Mouse (Mus musculus) neural tube, embryonic 11.5 days (tissue): ENCODE results near the gene Foxk2. TPM values are rescaled to one million over a fixed set of nuclear protein-coding genes. Genes with fewer than 3 reads are reported as not detected.
A peak's percentile ranks its signal among the peaks of the same experiment; 100 is the strongest.

Source experiments
- ATAC-seq: fragments of 200-750 bp; cut with Nextera tagmentation; 2 replicates; pipeline ENCODE4 v1.8.0; 2017; ENCODE audit warnings: moderate number of reproducible peaks, mild to moderate bottlenecking, moderate TSS enrichment, moderate library complexity; ENCODE audit not compliant: insufficient read depth, low FRiP score, low TSS enrichment
- DNase-seq: peaks from one replicate; pipeline ENCODE4 v3.0.0-alpha.2; 2015; ENCODE audit warnings: low spot score
- H3K27ac ChIP-seq: fragments of 300-500 bp; sonication (generic); 2 replicates; pipeline ENCODE4 v1.5.1; 2014; ENCODE audit warnings: low read depth, mild to moderate bottlenecking, low read length
- H3K27me3 ChIP-seq: fragments of 300-500 bp; sonication (generic); 2 replicates; pipeline ENCODE4 v1.6.1; 2014; ENCODE audit warnings: mild to moderate bottlenecking, low read length, mixed read lengths; ENCODE audit not compliant: control insufficient read depth, insufficient read depth
- H3K36me3 ChIP-seq: fragments of 300-500 bp; sonication (generic); 2 replicates; pipeline ENCODE4 v1.6.1; 2014; ENCODE audit warnings: mild to moderate bottlenecking, low read length, moderate library complexity, mixed read lengths; ENCODE audit not compliant: control insufficient read depth, insufficient read depth
- H3K4me1 ChIP-seq: fragments of 300-500 bp; sonication (generic); 2 replicates; pipeline ENCODE4 v1.6.1; 2014; ENCODE audit warnings: low read length, mixed read lengths; ENCODE audit not compliant: control insufficient read depth, insufficient read depth
- H3K4me2 ChIP-seq: fragments of 300-500 bp; sonication (generic); 2 replicates; pipeline ENCODE4 v1.6.1; 2014; ENCODE audit warnings: low read depth, mild to moderate bottlenecking, moderate library complexity
- H3K4me3 ChIP-seq: fragments of 300-500 bp; sonication (generic); 2 replicates; pipeline ENCODE4 v1.5.1; 2014; ENCODE audit warnings: low read depth, low read length
- H3K9ac ChIP-seq: fragments of 300-500 bp; sonication (generic); 2 replicates; pipeline ENCODE4 v1.6.1; 2014; ENCODE audit warnings: mild to moderate bottlenecking, low read length
- H3K9me3 ChIP-seq: fragments of 300-500 bp; sonication (generic); 2 replicates; pipeline ENCODE4 v1.6.1; 2016; ENCODE audit warnings: low read length; ENCODE audit not compliant: control insufficient read depth
- WGBS: fragments of 180-500 bp; shearing (Covaris S2); extraction: QIAGEN DNeasy Blood & Tissue Kit; methylation state at CpG from one replicate; pipeline ENCODE4 v1.1.7; 2014; 5-methylcytosine and 5-hydroxymethylcytosine counted together
- polyA plus RNA-seq: library from polyadenylated mRNA; unstranded; fragments of >200 nt; fragmentation: Nextera tagmentation; extraction: Ambion mirVana; gene quantifications from 2 replicates; pipeline ENCODE4 v1.2.1, GENCODE M21; 2014

Foxk2 gene
- polyA plus RNA-seq: 18.7 and 20.6 TPM in 2 replicates

DNA sequence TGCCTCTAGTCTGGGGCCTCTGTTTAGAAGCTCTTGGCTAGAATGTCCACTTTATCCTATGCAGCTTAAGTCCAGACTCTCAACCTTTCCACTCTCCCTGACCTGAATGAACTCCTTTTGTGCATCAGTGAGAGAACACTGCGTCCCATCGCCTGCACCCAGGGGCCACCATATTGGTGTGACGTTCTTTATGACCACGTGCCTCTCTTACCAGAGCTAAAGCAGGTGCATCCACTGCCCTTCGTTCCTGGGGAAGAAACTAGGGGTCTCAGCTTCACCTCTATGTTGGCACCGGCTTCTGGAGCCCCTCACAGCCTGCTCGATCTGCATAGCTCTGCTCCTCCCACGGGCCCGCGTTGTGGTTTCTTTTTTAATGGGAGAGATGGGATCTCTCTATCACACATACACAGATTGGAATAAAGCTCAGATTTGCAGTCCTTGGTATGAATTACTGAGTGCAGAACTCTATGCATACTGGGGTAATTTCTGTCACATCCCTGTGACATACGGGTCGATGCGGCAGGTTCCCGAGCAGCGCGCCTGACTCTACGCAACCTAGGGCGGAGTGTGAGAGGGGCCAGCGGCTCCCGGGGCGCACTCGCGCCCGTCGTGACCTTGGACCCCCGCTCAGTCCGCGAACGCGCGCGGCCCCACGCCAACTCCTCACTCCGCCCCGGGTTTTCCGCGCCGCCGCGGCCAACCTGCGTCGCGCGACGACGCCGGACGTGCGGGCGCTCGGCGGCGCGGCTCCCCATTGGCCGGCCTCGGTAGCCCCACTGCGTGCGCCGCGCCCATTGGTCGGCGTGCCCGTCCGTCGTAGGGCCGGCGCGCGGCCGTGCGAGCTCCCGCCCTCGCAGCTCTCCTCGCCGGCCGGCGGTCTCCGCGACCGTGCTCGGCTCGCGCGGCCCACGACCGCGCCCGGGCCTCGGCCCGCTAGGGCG, at the start of gene Foxk2:
Gene Foxk2 (plus strand): TSS at position 831 of the 941 bp plus-strand sequence.
- H3K27ac ChIP-seq: peak within 1 kb of the TSS; percentile 83
- peaks cover 8% of the 10 kb centered on the region; the same call in 1 of the 2 replicates for H3K4me1 ChIP-seq
- H3K4me2 ChIP-seq: peak within 1 kb of the TSS; percentile 87
- ATAC-seq: peak; percentile 97
- peak within 1 kb of the TSS; percentile 98 for H3K4me3 ChIP-seq
- DNase-seq: peak; percentile 96
- peak within 1 kb of the TSS; percentile 97 for H3K9ac ChIP-seq
- H3K36me3 ChIP-seq: peaks cover 1% of the 10 kb centered on the region; the same call in 1 of the 2 replicates
- under 1% methylated on average over 75 of the region's 91 CpGs for WGBS
- H3K9me3 ChIP-seq: no peaks in the 10 kb centered on the region
- no peaks in the 10 kb centered on the region for H3K27me3 ChIP-seq

DNA sequence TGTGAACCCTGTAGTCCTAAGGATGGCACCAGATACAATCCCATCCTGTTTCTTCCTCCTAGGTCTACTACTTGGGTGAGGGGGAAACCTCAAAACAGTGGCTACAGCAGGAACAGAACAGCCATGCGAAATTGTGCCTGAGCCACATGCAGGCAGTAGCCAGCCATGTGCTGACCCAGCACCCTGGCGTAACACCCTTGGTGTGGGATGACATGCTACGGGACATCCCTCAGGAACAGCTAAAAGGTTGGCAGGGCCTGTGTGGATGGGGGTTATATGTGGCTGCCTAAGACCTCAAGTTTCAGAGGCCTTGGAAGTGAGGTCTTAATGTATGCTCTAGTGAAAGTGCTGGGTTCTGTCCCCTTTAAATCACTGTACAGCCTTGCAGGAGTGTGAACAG, 43.0 kb upstream of the Foxk2 start:
- H3K4me1 ChIP-seq: no peaks in the 10 kb centered on the region
- WGBS: 89% methylated on average over 3 of the region's 3 CpGs
- H3K9me3 ChIP-seq: no peaks in the 10 kb centered on the region
- DNase-seq: no peak
- H3K4me3 ChIP-seq: no peak overlapping the region
- H3K9ac ChIP-seq: no peak overlapping the region
- H3K27ac ChIP-seq: no peak overlapping the region
- no peaks in the 10 kb centered on the region for H3K27me3 ChIP-seq
- H3K36me3 ChIP-seq: peaks cover 6% of the 10 kb centered on the region
- H3K4me2 ChIP-seq: no peak overlapping the region
- ATAC-seq: no peak

- Histone ChIP-seq H3K4me1 (no peaks in the 10 kb centered on the region), H3K9ac (no peak overlapping the region), H3K9me3 (no peaks in the 10 kb centered on the region), H3K27me3 (no peaks in the 10 kb centered on the region), H3K4me2 (no peak overlapping the region), H3K36me3 (peaks cover 15% of the 10 kb centered on the region), H3K27ac (no peak overlapping the region), H3K4me3 (no peak overlapping the region)
- ATAC-seq (no peak), DNase-seq (no peak)
- WGBS: 90% methylated on average over 11 of the region's 11 CpGs
Measured at GRCm38 (mm10) chr11:121219776-121220175, 40.0 kb upstream of the Foxk2 start.

GRCm38 (mm10) chr11:121220771-121221170, 39.0 kb upstream of the Foxk2 start:
- whole genome bisulfite sequencing: 94% methylated on average over 5 of the region's 5 CpGs
- H3K36me3 ChIP-seq: peaks cover 18% of the 10 kb centered on the region
- H3K9ac ChIP-seq: no peak overlapping the region
- no peak overlapping the region for H3K27ac ChIP-seq
- no peak for DNase-seq
- H3K27me3 ChIP-seq: no peaks in the 10 kb centered on the region
- no peak for ATAC-seq
- H3K4me1 ChIP-seq: no peaks in the 10 kb centered on the region
- H3K9me3 ChIP-seq: no peaks in the 10 kb centered on the region
- no peak overlapping the region for H3K4me2 ChIP-seq
- no peak overlapping the region for H3K4me3 ChIP-seq

DNA sequence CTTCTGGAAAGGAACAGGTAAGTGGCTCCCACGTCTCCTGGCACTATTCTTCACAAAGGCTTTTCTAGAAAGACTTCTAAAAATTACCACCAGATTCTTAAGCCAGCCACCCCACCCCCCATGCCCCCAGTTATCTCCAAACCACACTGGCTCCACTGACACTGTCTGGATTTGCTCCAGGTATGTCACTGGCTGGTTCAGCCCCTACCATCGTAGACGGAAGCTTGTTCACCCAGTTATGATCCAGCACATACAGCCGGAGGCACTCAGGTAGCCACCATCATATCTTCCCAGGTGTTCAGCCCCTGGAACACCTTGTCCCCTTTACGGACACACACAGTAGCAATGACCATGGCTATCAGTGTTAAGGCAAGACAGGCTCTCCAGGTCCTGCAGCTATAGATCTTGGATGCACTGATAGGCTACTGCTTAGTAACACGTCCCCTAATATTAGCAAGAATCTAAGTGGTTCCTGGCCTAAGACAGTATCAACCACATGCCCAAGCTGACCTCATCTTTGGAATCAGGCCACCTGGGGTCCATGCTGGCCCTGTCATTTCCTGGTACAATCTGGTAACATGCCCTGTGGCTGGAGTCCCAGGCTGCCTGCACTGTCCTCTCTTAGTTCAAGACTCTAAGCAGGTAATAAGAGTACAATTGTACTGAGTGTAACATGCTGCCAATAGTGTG, 38.3 kb upstream of the Foxk2 start:
- H3K4me2 ChIP-seq: no peak overlapping the region
- ATAC-seq (no peak), DNase-seq (peak; percentile 9)
- no peak overlapping the region for H3K27ac ChIP-seq
- no peaks in the 10 kb centered on the region for H3K27me3 ChIP-seq
- H3K9me3 ChIP-seq: no peaks in the 10 kb centered on the region
- H3K9ac ChIP-seq: no peak overlapping the region
- WGBS: 95% methylated on average over 6 of the region's 6 CpGs
- no peaks in the 10 kb centered on the region for H3K4me1 ChIP-seq
- peaks cover 18% of the 10 kb centered on the region for H3K36me3 ChIP-seq
- no peak overlapping the region for H3K4me3 ChIP-seq

GRCm38 (mm10) chr11:121228129-121229017, 31.4 kb upstream of the Foxk2 start:
- Histone ChIP-seq H3K4me1 (peaks cover 13% of the 10 kb centered on the region), H3K27ac (no peak overlapping the region), H3K9me3 (no peaks in the 10 kb centered on the region), H3K4me3 (peak overlapping the region; percentile 52), H3K9ac (peak overlapping the region; percentile 62), H3K4me2 (peak overlapping the region; percentile 87), H3K36me3 (peaks cover 5% of the 10 kb centered on the region; the same call in 1 of the 2 replicates), H3K27me3 (no peaks in the 10 kb centered on the region)
- 37% methylated on average over 21 of the region's 21 CpGs for WGBS
- ATAC-seq (0 out of 2 replicates have a peak, but pooled peaks have one; percentile 23), DNase-seq (no peak)

GRCm38 (mm10) chr11:121229018-121229439, 30.8 kb upstream of the Foxk2 start, which contains the start of gene Cybc1:
Cybc1 (minus strand) TSS chr11:121229322.
- peaks cover 13% of the 10 kb centered on the region for H3K4me1 ChIP-seq
- peak within 1 kb of the TSS; percentile 87 for H3K4me2 ChIP-seq
- H3K27me3 ChIP-seq: no peaks in the 10 kb centered on the region
- H3K27ac ChIP-seq: no peak within 1 kb of the TSS
- ATAC-seq (peak; percentile 84), DNase-seq (peak; percentile 77)
- H3K4me3 ChIP-seq: peak within 1 kb of the TSS; percentile 52
- no peaks in the 10 kb centered on the region for H3K9me3 ChIP-seq
- peaks cover 3% of the 10 kb centered on the region; the same call in 1 of the 2 replicates for H3K36me3 ChIP-seq
- under 1% methylated on average over 23 of the region's 23 CpGs for WGBS
- peak within 1 kb of the TSS; percentile 62 for H3K9ac ChIP-seq

DNA sequence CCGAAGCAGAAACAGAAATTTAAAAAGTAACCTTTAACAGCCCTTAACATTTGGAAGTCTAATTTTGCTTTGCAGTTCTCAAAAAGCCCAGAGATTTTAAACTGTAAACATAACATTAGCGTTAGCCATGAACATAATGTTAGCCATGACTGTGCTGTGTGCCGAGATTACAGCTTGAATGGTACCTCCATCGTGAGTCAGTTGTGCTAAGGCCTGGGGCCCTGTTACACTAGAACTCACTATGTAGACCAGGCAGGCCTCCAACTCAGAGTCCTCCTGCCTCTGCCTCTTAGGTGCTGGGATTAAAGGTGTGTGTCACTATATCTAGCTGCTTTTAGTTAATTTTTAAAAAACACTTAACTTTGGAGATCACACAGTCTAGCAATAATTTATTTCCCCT, 28.6 kb upstream of the Foxk2 start:
- no peak overlapping the region for H3K9ac ChIP-seq
- no peak overlapping the region for H3K27ac ChIP-seq
- H3K4me3 ChIP-seq: no peak overlapping the region
- H3K27me3 ChIP-seq: no peaks in the 10 kb centered on the region
- H3K36me3 ChIP-seq: no peaks in the 10 kb centered on the region
- no peak for DNase-seq
- 80% methylated on average over 4 of the region's 4 CpGs for WGBS
- ATAC-seq: no peak
- H3K4me1 ChIP-seq: peaks cover 16% of the 10 kb centered on the region
- H3K4me2 ChIP-seq: no peak overlapping the region
- no peaks in the 10 kb centered on the region for H3K9me3 ChIP-seq
